8 mouse cellular contexts compared by ENCODE assay signal in genomic region chr5:115516081-115516907, GRCm38 (mm10). TPM values are rescaled to one million over a fixed set of nuclear protein-coding genes. Genes with fewer than 3 reads are reported as not detected.
DNase-seq lines count a peak whose midpoint lies in the region; ATAC-seq and TF ChIP-seq lines count a peak whose summit lies in the region.

No protein-coding gene starts in this region.

- WGBS in heart, embryonic 13.5 days, result 54% methylated on average over 32 of the region's 32 CpGs
- WGBS in limb, embryonic 14.5 days, result 85% methylated on average over 32 of the region's 32 CpGs

- no peak overlapping the region for H3K9ac ChIP-seq in heart, embryonic 13.5 days
- no peak overlapping the region for H3K9ac ChIP-seq in limb, embryonic 14.5 days (ENCODE audit: low read depth, low read length, severe bottlenecking)

- H3K4me3 ChIP-seq in heart, embryonic 13.5 days, result no peak overlapping the region
- H3K4me3 ChIP-seq in limb, embryonic 14.5 days (replicated peaks; ENCODE audit: low read length), result no peak overlapping the region

- no peaks in the 10 kb centered on the region for H3K27me3 ChIP-seq in heart, embryonic 13.5 days (replicated peaks)
- H3K27me3 ChIP-seq in limb, embryonic 14.5 days (ENCODE audit: control insufficient read depth, insufficient read depth, low read length), result no peaks in the 10 kb centered on the region
- H3K27me3 ChIP-seq in splenic B cell, adult 2 months (ENCODE audit: control insufficient read depth, insufficient read depth, low read length, poor library complexity, severe bottlenecking), result no peaks in the 10 kb centered on the region

- peaks cover 27% of the 10 kb centered on the region for H3K36me3 ChIP-seq in heart, embryonic 13.5 days
- H3K36me3 ChIP-seq in limb, embryonic 14.5 days (ENCODE audit: control insufficient read depth, insufficient read depth, low read length), result peaks cover 19% of the 10 kb centered on the region
- no peaks in the 10 kb centered on the region for H3K36me3 ChIP-seq in splenic B cell, adult 2 months (ENCODE audit: control insufficient read depth, insufficient read depth, low read length, poor library complexity, severe bottlenecking)

- peaks cover 59% of the 10 kb centered on the region for H3K4me1 ChIP-seq in heart, embryonic 13.5 days
- H3K4me1 ChIP-seq in limb, embryonic 14.5 days (ENCODE audit: control insufficient read depth, insufficient read depth, low read length), result peaks cover 24% of the 10 kb centered on the region

- peak; percentile 86 for ATAC-seq in CD4-positive, CD25-positive, alpha-beta regulatory T cell, adult 4 months
- ATAC-seq in heart, embryonic 13.5 days (ENCODE audit: extremely low read depth, insufficient number of reproducible peaks, low FRiP score, low TSS enrichment), result no peak
- no peak for ATAC-seq in limb, embryonic 14.5 days (ENCODE audit: low FRiP score, low read depth)

- peak overlapping the region; percentile 60 for H3K4me2 ChIP-seq in heart, embryonic 13.5 days
- H3K4me2 ChIP-seq in limb, embryonic 14.5 days (replicated peaks; ENCODE audit: low read depth, low read length, severe bottlenecking), result no peak overlapping the region

- TF ChIP-seq POLR2A in limb, embryonic 14.5 days (IDR thresholded peaks at IDR 0.05; ENCODE audit: borderline replicate concordance, extremely low read depth, insufficient read depth, insufficient read length), result no peak

- peak overlapping the region; percentile 95 for H3K27ac ChIP-seq in heart, embryonic 13.5 days (replicated peaks)
- peak overlapping the region; percentile 26; the same call in 1 of the 2 replicates for H3K27ac ChIP-seq in limb, embryonic 14.5 days (replicated peaks; ENCODE audit: low read depth, low read length)

- DNase-seq in adrenal gland, adult 2 months, result peak; percentile 67
- DNase-seq in adrenal gland, adult 8-10 months, result no peak
- no peak for DNase-seq in limb, embryonic 14.5 days (ENCODE audit: low spot score)
- peak; percentile 92 for DNase-seq in splenic B cell, adult 2 months (ENCODE audit: low read depth, low spot score)
- DNase-seq in ovary, postnatal 36 days (ENCODE audit: low spot score), result no peak
- no peak for DNase-seq in frontal cortex, postnatal 10 days (ENCODE audit: low spot score in 2 of 2)

- no peaks in the 10 kb centered on the region for H3K9me3 ChIP-seq in heart, embryonic 13.5 days
- H3K9me3 ChIP-seq in limb, embryonic 14.5 days (ENCODE audit: control insufficient read depth, low read length), result no peaks in the 10 kb centered on the region

RNA-seq across cellular contexts. Expression of gene Pxn, which starts 9.8 kb away (rescaled TPM):
- 10 to 100 TPM; 39.4 to 47.2 TPM for total RNA-seq in adrenal gland, adult 2 months (2021)
- 66.9 and 67.5 TPM in 2 replicates for polyA plus RNA-seq in adrenal gland, adult 2 months (2012; rRNA removed)
- 10 to 100 TPM; 32.1 to 64.5 (median 44.8) TPM for total RNA-seq in adrenal gland, adult 8-10 months (2022)
- 10 to 100 TPM; 14.5 to 23.4 TPM for polyA plus RNA-seq in CD4-positive, CD25-positive, alpha-beta regulatory T cell, adult 4 months (2017; shearing (Covaris generic))
- polyA plus RNA-seq in heart, embryonic 13.5 days (2015; fragmentation: Nextera tagmentation; extraction: Ambion mirVana), result 29.7 and 31.7 TPM in 2 replicates
- polyA plus RNA-seq in limb, embryonic 14.5 days (2012; rRNA removed), result 119 and 145 TPM in 2 replicates
- polyA plus RNA-seq in limb, embryonic 14.5 days (2014; fragmentation: Nextera tagmentation; extraction: Ambion mirVana), result 25.0 and 26.3 TPM in 2 replicates

RNA-seq across cellular contexts. Expression of gene Sirt4, which starts 31.8 kb away (rescaled TPM):
- total RNA-seq in adrenal gland, adult 2 months (2021), result 10 to 100 TPM; 15.1 to 28.0 TPM
- 47.4 and 61.7 TPM in 2 replicates for polyA plus RNA-seq in adrenal gland, adult 2 months (2012; rRNA removed)
- total RNA-seq in adrenal gland, adult 8-10 months (2022), result 10 to 100 TPM; 24.6 to 53.8 (median 41.2) TPM
- polyA plus RNA-seq in CD4-positive, CD25-positive, alpha-beta regulatory T cell, adult 4 months (2017; shearing (Covaris generic)), result 10 to 100 TPM in 1 of 2 experiments, 1 to 10 TPM in 1; 9.9 to 18.6 TPM
- 18.9 and 19.8 TPM in 2 replicates for polyA plus RNA-seq in heart, embryonic 13.5 days (2015; fragmentation: Nextera tagmentation; extraction: Ambion mirVana)
- polyA plus RNA-seq in limb, embryonic 14.5 days (2012; rRNA removed), result 69.2 and 82.4 TPM in 2 replicates
- polyA plus RNA-seq in limb, embryonic 14.5 days (2014; fragmentation: Nextera tagmentation; extraction: Ambion mirVana), result 20.4 and 24.1 TPM in 2 replicates

RNA-seq across cellular contexts. Expression of gene Rplp0, which starts 43.0 kb away (rescaled TPM):
- 100 to 1,000 TPM; 758 to 884 TPM for total RNA-seq in adrenal gland, adult 2 months (2021)
- polyA plus RNA-seq in adrenal gland, adult 2 months (2012; rRNA removed), result 1,163 and 1,198 TPM in 2 replicates
- 100 to 1,000 TPM; 682 to 769 (median 720) TPM for total RNA-seq in adrenal gland, adult 8-10 months (2022)
- polyA plus RNA-seq in CD4-positive, CD25-positive, alpha-beta regulatory T cell, adult 4 months (2017; shearing (Covaris generic)), result 1,000 to 10,000 TPM; 4,123 to 4,128 TPM
- 1,009 and 1,125 TPM in 2 replicates for polyA plus RNA-seq in heart, embryonic 13.5 days (2015; fragmentation: Nextera tagmentation; extraction: Ambion mirVana)
- polyA plus RNA-seq in limb, embryonic 14.5 days (2012; rRNA removed), result 3,411 and 4,152 TPM in 2 replicates
- 2,030 and 2,068 TPM in 2 replicates for polyA plus RNA-seq in limb, embryonic 14.5 days (2014; fragmentation: Nextera tagmentation; extraction: Ambion mirVana)

RNA-seq across cellular contexts. Expression of gene Gcn1l1, which starts 48.8 kb away (rescaled TPM):
- 10 to 100 TPM; 48.6 to 51.1 TPM for total RNA-seq in adrenal gland, adult 2 months (2021)
- 41.2 and 49.4 TPM in 2 replicates for polyA plus RNA-seq in adrenal gland, adult 2 months (2012; rRNA removed)
- 10 to 100 TPM; 69.2 to 98.2 (median 77.7) TPM for total RNA-seq in adrenal gland, adult 8-10 months (2022)
- polyA plus RNA-seq in CD4-positive, CD25-positive, alpha-beta regulatory T cell, adult 4 months (2017; shearing (Covaris generic)), result 10 to 100 TPM; 25.2 to 36.2 TPM
- 24.6 and 26.7 TPM in 2 replicates for polyA plus RNA-seq in heart, embryonic 13.5 days (2015; fragmentation: Nextera tagmentation; extraction: Ambion mirVana)
- 47.0 and 59.2 TPM in 2 replicates for polyA plus RNA-seq in limb, embryonic 14.5 days (2012; rRNA removed)
- 42.8 and 49.7 TPM in 2 replicates for polyA plus RNA-seq in limb, embryonic 14.5 days (2014; fragmentation: Nextera tagmentation; extraction: Ambion mirVana)

RNA-seq across cellular contexts. Expression of gene Pla2g1b, which starts 50.2 kb away (rescaled TPM):
- total RNA-seq in adrenal gland, adult 2 months (2021), result not detected
- 7.6 TPM in 1 of 2 replicates, not detected in the other for polyA plus RNA-seq in adrenal gland, adult 2 months (2012; rRNA removed)
- total RNA-seq in adrenal gland, adult 8-10 months (2022), result under 1 TPM in 1 of 4 experiments, not detected in 3; 0.93 TPM
- polyA plus RNA-seq in CD4-positive, CD25-positive, alpha-beta regulatory T cell, adult 4 months (2017; shearing (Covaris generic)), result not detected
- 0.88 and 1.1 TPM in 2 replicates for polyA plus RNA-seq in heart, embryonic 13.5 days (2015; fragmentation: Nextera tagmentation; extraction: Ambion mirVana)
- polyA plus RNA-seq in limb, embryonic 14.5 days (2012; rRNA removed), result not detected in 2 replicates
- polyA plus RNA-seq in limb, embryonic 14.5 days (2014; fragmentation: Nextera tagmentation; extraction: Ambion mirVana), result not detected in 2 replicates

Comparison
In these comparisons a context has a peak if more than half of its experiments do, and no peak if none do; other contexts are left out.
1. DNase-seq: peak in adrenal gland, adult 2 months (single experiment) and splenic B cell, adult 2 months (single experiment); none in adrenal gland, adult 8-10 months (single experiment), limb, embryonic 14.5 days (single experiment), ovary, postnatal 36 days (single experiment) and frontal cortex, postnatal 10 days (0 of 2).